Mouse (Mus musculus): Measurements from ENCODE around the gene Klra8.
"Not testable (repeated sequence)": the region's sequence is repeated elsewhere in the genome, so short reads cannot be mapped to it uniquely, and the experiment has no call there.

Klra8 gene

DNA sequence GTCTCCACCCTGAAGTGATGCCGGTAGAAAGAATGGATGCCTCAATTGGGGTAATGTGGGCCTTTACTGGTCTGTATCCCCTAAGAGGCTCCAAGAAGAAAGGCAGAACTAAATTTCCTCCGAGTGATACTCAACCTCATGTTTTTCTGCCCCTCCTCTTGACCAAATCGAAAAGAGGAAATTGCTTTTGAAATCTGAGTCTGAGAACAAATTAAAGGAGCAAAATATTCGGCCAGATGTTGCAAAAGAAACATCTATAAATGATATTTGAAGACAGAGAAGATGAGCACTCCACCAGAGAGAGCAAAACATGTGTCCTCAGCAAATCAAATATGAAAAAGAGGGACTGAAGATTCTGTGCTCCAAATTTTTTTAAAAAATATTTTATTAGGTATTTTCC lies at the start of gene Klra8:
TSS of gene Klra8 (minus strand) at position 101 of the 400 bp plus-strand sequence.
- in situ Hi-C loops (cut with MboI; ENCODE audit: unreplicated experiment in 2 of 2) = not testable (repeated sequence)

- in situ Hi-C loops (cut with MboI; ENCODE audit: unreplicated experiment in 2 of 2) = no loop called here
Measured at GRCm38 (mm10) chr6:130110485-130110884, 19.2 kb downstream of the Klra8 start.

DNA sequence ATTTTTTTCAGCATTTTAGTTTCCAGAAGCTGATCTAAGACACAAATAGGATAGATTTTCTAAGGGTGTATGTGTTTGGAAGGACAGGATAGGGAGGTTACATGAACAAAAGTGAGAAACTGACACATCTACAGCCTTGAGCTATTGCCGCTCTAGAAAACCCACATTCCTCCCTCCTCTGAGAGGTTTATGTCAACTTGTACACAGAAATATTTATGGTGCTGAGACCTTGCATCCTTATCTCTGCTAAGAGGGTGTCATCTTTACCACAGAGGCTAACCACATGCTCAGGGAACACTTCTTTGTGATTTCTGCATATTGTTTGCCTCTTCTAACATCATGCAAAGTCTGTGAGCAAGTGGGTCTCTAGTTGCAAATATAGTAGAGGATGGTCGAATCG lies 27.0 kb downstream of the Klra8 start:
- in situ Hi-C loops (cut with MboI; ENCODE audit: unreplicated experiment in 2 of 2) = not testable (repeated sequence)

DNA sequence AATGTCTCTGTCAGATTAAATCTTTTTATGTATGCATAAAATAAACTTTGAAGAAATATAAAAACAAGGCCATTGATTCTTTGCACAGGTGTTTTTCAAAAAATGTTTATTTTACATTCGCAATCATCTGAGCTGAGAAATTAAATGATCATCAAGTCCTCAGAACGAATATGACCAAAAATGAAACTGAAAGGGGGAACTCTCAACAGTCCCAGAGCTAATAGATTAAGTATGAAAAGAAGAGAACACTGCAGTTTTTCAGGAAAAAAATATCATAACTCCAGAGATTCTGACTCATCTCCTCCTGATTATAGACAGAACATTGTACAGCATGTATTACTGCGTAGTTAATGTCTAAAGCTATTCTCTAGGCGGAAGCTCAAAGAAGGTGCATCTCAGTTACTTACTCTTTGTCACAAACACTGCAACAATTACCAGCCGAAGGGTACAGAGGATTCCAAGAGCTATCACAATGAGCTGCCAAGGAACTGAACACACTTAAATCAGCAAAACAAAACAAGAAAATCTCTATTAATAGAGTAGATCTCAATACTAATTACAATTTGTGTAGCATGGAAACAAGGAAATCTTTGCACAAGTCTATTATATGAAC lies 37.3 kb downstream of the Klra8 start:
- in situ Hi-C loops (cut with MboI; ENCODE audit: unreplicated experiment in 2 of 2) = loop anchor here (10.0 to 25.0 kb wide), 2 partner anchors 498 to 705 kb away; partner anchors contain the start of genes Clec12b (in 1 of the 2), Clec1b (in 1 of the 2) and Klrd1 (in 1 of the 2)

GRCm38 (mm10) chr6:130067171-130067570 lies 62.5 kb downstream of the Klra8 start, which contains the start of gene Klra4:
Gene Klra4 (minus strand): TSS chr6:130067271.
- in situ Hi-C loops (cut with MboI; ENCODE audit: unreplicated experiment in 2 of 2) = not testable (repeated sequence)

Data from v-Abl transformed pro-B cells (cell line).